Mouse (Mus musculus) kidney, embryonic 15.5 days (tissue): ENCODE measurements around the gene Ptprd. TPM values are rescaled to one million over a fixed set of nuclear protein-coding genes. Genes with fewer than 3 reads are reported as not detected.

Source experiments
- ATAC-seq: fragments of 200-750 bp; cut with Nextera tagmentation; replicated peaks from 2 replicates; pipeline ENCODE4 v1.8.0; 2017; ENCODE audit warnings: moderate TSS enrichment; ENCODE audit not compliant: low FRiP score
- H3K27ac ChIP-seq: fragments of 300-500 bp; sonication (generic); 2 replicates; pipeline ENCODE4 v1.5.1; 2015; ENCODE audit warnings: mild to moderate bottlenecking, inconsistent platforms
- H3K27me3 ChIP-seq: fragments of 300-500 bp; sonication (generic); 2 replicates; pipeline ENCODE4 v1.6.1; 2015; ENCODE audit warnings: inconsistent platforms
- H3K36me3 ChIP-seq: fragments of 300-500 bp; sonication (generic); 2 replicates; pipeline ENCODE4 v1.6.1; 2015; ENCODE audit warnings: inconsistent platforms
- H3K4me1 ChIP-seq: fragments of 300-500 bp; sonication (generic); 2 replicates; pipeline ENCODE4 v1.6.1; 2015; ENCODE audit warnings: inconsistent platforms
- H3K4me2 ChIP-seq: fragments of 300-500 bp; sonication (generic); 2 replicates; pipeline ENCODE4 v1.6.1; 2015; ENCODE audit warnings: moderate library complexity, mild to moderate bottlenecking, inconsistent platforms
- H3K4me3 ChIP-seq: fragments of 300-500 bp; sonication (generic); replicated peaks from 2 replicates; pipeline ENCODE4 v1.5.1; 2015; ENCODE audit warnings: mild to moderate bottlenecking, inconsistent platforms
- H3K9ac ChIP-seq: fragments of 300-500 bp; sonication (generic); 2 replicates; pipeline ENCODE4 v1.6.1; 2015; ENCODE audit warnings: mild to moderate bottlenecking, inconsistent platforms
- H3K9me3 ChIP-seq: fragments of 300-500 bp; sonication (generic); replicated peaks from 2 replicates; pipeline ENCODE4 v1.6.1; 2016; ENCODE audit warnings: inconsistent platforms
- whole genome bisulfite sequencing: fragments of 180-500 bp; shearing (Covaris S2); methylation state at CpG from one replicate; pipeline ENCODE4 v1.1.7; 2015; ENCODE audit warnings: mixed read lengths; 5-methylcytosine and 5-hydroxymethylcytosine counted together
- polyA plus RNA-seq: library from polyadenylated mRNA; unstranded; fragments of >200 nt; fragmentation: Nextera tagmentation; extraction: Ambion mirVana; gene quantifications from 2 replicates; pipeline ENCODE4 v1.2.1, GENCODE M21; 2015

Gene Ptprd
- polyA plus RNA-seq, 1 experiment from 2014 or later = 21.6 TPM

- Histone ChIP-seq H3K9ac (no peak overlapping the region), H3K4me2 (no peak overlapping the region), H3K36me3 (no peaks in the 10 kb centered on the region), H3K27ac (peak overlapping the region; percentile 38; the same call in 1 of the 2 replicates), H3K9me3 (no peaks in the 10 kb centered on the region), H3K4me1 (peaks cover 25% of the 10 kb centered on the region), H3K27me3 (no peaks in the 10 kb centered on the region), H3K4me3 (no peak overlapping the region)
- 19% methylated on average over 3 of the region's 3 CpGs for WGBS
- ATAC-seq = no peak
Measured at GRCm38 (mm10) chr4:76350241-76350962, 1861.4 kb downstream of the Ptprd start.

GRCm38 (mm10) chr4:76344059-76344458 is 1867.7 kb downstream of the Ptprd start:
- no peak overlapping the region for H3K9ac ChIP-seq
- no peak overlapping the region for H3K4me2 ChIP-seq
- H3K36me3 ChIP-seq = no peaks in the 10 kb centered on the region
- 0 out of 2 replicates have a peak, but pooled peaks cover 2% of the 10 kb centered on the region for H3K4me1 ChIP-seq
- no peaks in the 10 kb centered on the region for H3K27me3 ChIP-seq
- H3K4me3 ChIP-seq = no peak overlapping the region
- no peak overlapping the region for H3K27ac ChIP-seq
- 65% methylated on average over 3 of the region's 3 CpGs for WGBS
- H3K9me3 ChIP-seq = no peaks in the 10 kb centered on the region
- no peak for ATAC-seq

GRCm38 (mm10) chr4:76337926-76338325 is 1873.8 kb downstream of the Ptprd start:
- no peak for ATAC-seq
- 0 out of 2 replicates have a peak, but pooled peaks cover 2% of the 10 kb centered on the region for H3K4me1 ChIP-seq
- 91% methylated on average over 1 of the region's 1 CpGs for WGBS
- no peaks in the 10 kb centered on the region for H3K36me3 ChIP-seq
- H3K9ac ChIP-seq = no peak overlapping the region
- no peaks in the 10 kb centered on the region for H3K9me3 ChIP-seq
- no peak overlapping the region for H3K4me3 ChIP-seq
- H3K27ac ChIP-seq = no peak overlapping the region
- no peaks in the 10 kb centered on the region for H3K27me3 ChIP-seq
- H3K4me2 ChIP-seq = no peak overlapping the region

GRCm38 (mm10) chr4:76327346-76327745 is 1884.4 kb downstream of the Ptprd start:
- H3K9me3 ChIP-seq = no peaks in the 10 kb centered on the region
- H3K36me3 ChIP-seq = no peaks in the 10 kb centered on the region
- peaks cover 25% of the 10 kb centered on the region for H3K4me1 ChIP-seq
- no peak overlapping the region; the same call in 1 of the 2 replicates for H3K9ac ChIP-seq
- peak overlapping the region; percentile 46 for H3K4me2 ChIP-seq
- peak; percentile 76 for ATAC-seq
- 15% methylated on average over 11 of the region's 11 CpGs for WGBS
- H3K4me3 ChIP-seq = 0 out of 2 replicates have a peak overlapping the region, but pooled peaks have one; percentile 2
- no peak overlapping the region for H3K27ac ChIP-seq
- H3K27me3 ChIP-seq = no peaks in the 10 kb centered on the region

- H3K9me3 ChIP-seq = no peaks in the 10 kb centered on the region
- ATAC-seq = no peak
- H3K27me3 ChIP-seq = no peaks in the 10 kb centered on the region
- WGBS = 93% methylated on average over 3 of the region's 3 CpGs
- H3K9ac ChIP-seq = no peak overlapping the region
- no peak overlapping the region for H3K4me3 ChIP-seq
- peaks cover 27% of the 10 kb centered on the region for H3K4me1 ChIP-seq
- no peak overlapping the region for H3K4me2 ChIP-seq
- H3K27ac ChIP-seq = no peak overlapping the region
- no peaks in the 10 kb centered on the region for H3K36me3 ChIP-seq
Measured at GRCm38 (mm10) chr4:76325646-76326045, 1886.1 kb downstream of the Ptprd start.

- Histone ChIP-seq H3K9ac (no peak overlapping the region), H3K9me3 (no peaks in the 10 kb centered on the region), H3K4me3 (no peak overlapping the region), H3K27ac (0 out of 2 replicates have a peak overlapping the region, but pooled peaks have one; percentile 18), H3K27me3 (no peaks in the 10 kb centered on the region), H3K4me2 (no peak overlapping the region), H3K36me3 (no peaks in the 10 kb centered on the region), H3K4me1 (peaks cover 29% of the 10 kb centered on the region)
- 61% methylated on average over 10 of the region's 10 CpGs for WGBS
- no peak for ATAC-seq
Measured at GRCm38 (mm10) chr4:76324928-76325327, 1886.8 kb downstream of the Ptprd start.

- Histone ChIP-seq H3K27ac (no peak overlapping the region), H3K36me3 (no peaks in the 10 kb centered on the region), H3K9ac (no peak overlapping the region), H3K9me3 (no peaks in the 10 kb centered on the region), H3K4me1 (peaks cover 29% of the 10 kb centered on the region), H3K27me3 (no peaks in the 10 kb centered on the region), H3K4me3 (no peak overlapping the region), H3K4me2 (no peak overlapping the region)
- WGBS = 44% methylated on average over 5 of the region's 5 CpGs
- ATAC-seq = 0 out of 2 replicates have a peak, but pooled peaks have one; percentile 57
Measured at GRCm38 (mm10) chr4:76324509-76324908, 1887.3 kb downstream of the Ptprd start.

- Histone ChIP-seq H3K4me3 (no peak overlapping the region), H3K27me3 (no peaks in the 10 kb centered on the region), H3K9ac (no peak overlapping the region), H3K27ac (no peak overlapping the region), H3K9me3 (no peaks in the 10 kb centered on the region), H3K36me3 (peaks cover 9% of the 10 kb centered on the region; the same call in 1 of the 2 replicates), H3K4me2 (no peak overlapping the region), H3K4me1 (peaks cover 11% of the 10 kb centered on the region; the same call in 1 of the 2 replicates)
- ATAC-seq = peak; percentile 64; the same call in 1 of the 2 replicates
- 37% methylated on average over 4 of the region's 4 CpGs for WGBS
Measured at GRCm38 (mm10) chr4:76319874-76320273, 1891.9 kb downstream of the Ptprd start.

- Histone ChIP-seq H3K36me3 (peaks cover 9% of the 10 kb centered on the region; the same call in 1 of the 2 replicates), H3K27me3 (no peaks in the 10 kb centered on the region), H3K4me2 (no peak overlapping the region), H3K9me3 (no peaks in the 10 kb centered on the region), H3K4me3 (no peak overlapping the region), H3K4me1 (peaks cover 9% of the 10 kb centered on the region; the same call in 1 of the 2 replicates), H3K9ac (no peak overlapping the region), H3K27ac (no peak overlapping the region)
- ATAC-seq = no peak
- WGBS = 93% methylated on average over 2 of the region's 2 CpGs
Measured at GRCm38 (mm10) chr4:76315977-76316376, 1895.8 kb downstream of the Ptprd start.

GRCm38 (mm10) chr4:76313749-76314148 is 1898.0 kb downstream of the Ptprd start:
- ATAC-seq = no peak
- Histone ChIP-seq H3K9ac (no peak overlapping the region), H3K27ac (no peak overlapping the region), H3K36me3 (peaks cover 9% of the 10 kb centered on the region; the same call in 1 of the 2 replicates), H3K9me3 (no peaks in the 10 kb centered on the region), H3K4me1 (peaks cover 5% of the 10 kb centered on the region; the same call in 1 of the 2 replicates), H3K27me3 (no peaks in the 10 kb centered on the region), H3K4me3 (no peak overlapping the region), H3K4me2 (no peak overlapping the region)
- WGBS = 67% methylated on average over 3 of the region's 3 CpGs

GRCm38 (mm10) chr4:76312593-76312992 is 1899.2 kb downstream of the Ptprd start:
- 87% methylated on average over 3 of the region's 3 CpGs for WGBS
- Histone ChIP-seq H3K4me3 (no peak overlapping the region), H3K36me3 (peaks cover 9% of the 10 kb centered on the region; the same call in 1 of the 2 replicates), H3K4me2 (no peak overlapping the region), H3K9me3 (no peaks in the 10 kb centered on the region), H3K27ac (no peak overlapping the region), H3K9ac (no peak overlapping the region), H3K4me1 (peaks cover 5% of the 10 kb centered on the region; the same call in 1 of the 2 replicates), H3K27me3 (no peaks in the 10 kb centered on the region)
- ATAC-seq = no peak

- H3K4me1 ChIP-seq = no peaks in the 10 kb centered on the region
- no peak overlapping the region for H3K4me2 ChIP-seq
- H3K4me3 ChIP-seq = no peak overlapping the region
- no peaks in the 10 kb centered on the region for H3K27me3 ChIP-seq
- no peaks in the 10 kb centered on the region for H3K9me3 ChIP-seq
- no peak overlapping the region for H3K9ac ChIP-seq
- no peak overlapping the region for H3K27ac ChIP-seq
- ATAC-seq = no peak
- no peaks in the 10 kb centered on the region for H3K36me3 ChIP-seq
- 90% methylated on average over 5 of the region's 5 CpGs for WGBS
Measured at GRCm38 (mm10) chr4:76305987-76306386, 1905.8 kb downstream of the Ptprd start.
